Mouse (Mus musculus): ENCODE measurements around the gene Oxld1. TPM values are rescaled to one million over a fixed set of nuclear protein-coding genes. Genes with fewer than 3 reads are reported as not detected.

Gene Oxld1
- total RNA-seq, 2 experiments from 2014 or later, result 17.7 to 19.0 TPM

DNA sequence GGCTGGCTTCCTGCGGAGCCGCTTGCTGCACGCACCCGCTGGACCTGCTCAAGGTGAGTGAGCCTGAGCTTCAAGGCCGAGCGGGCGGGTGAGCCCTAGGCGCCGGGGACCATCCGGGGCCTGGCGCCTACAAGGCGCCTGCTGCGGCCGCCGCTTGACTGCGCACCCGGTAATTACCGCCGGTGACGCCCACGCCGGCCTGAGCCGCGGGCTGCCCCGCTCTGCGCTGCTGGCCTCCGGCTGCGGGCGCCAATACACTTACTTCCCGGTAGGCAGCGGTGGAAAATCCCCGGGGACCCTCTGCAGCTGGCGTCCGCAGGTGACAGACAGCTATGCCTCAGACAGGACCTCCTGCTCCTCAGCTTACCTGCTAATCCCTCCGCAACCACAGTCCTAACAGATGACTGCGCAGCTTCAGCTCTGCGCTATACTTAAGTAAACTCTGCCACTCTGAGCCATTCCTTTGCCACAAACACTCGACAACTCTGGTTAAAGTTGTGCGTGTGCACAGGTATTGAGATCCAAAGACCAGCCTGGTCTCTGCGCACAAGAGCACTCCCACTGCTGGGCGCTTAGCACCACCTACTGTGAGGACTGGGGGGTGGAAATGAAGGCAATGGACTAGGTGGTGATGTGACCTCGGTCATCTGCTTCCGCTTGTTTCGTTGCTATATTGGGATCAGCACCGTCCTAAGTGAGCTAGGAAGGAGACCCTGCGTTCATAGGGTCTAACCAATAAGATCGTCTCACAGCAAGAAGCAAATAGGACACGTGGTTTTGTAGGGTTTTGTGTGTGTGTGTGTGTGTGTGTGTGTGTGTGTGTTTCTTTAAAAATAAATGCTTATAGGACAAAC, 34.4 kb upstream of the Oxld1 start:
- peak overlapping the region; percentile 76 for H3K27ac ChIP-seq
- DNase-seq (ENCODE audit: low spot score in 2 of 2), result no peak
- H3K4me3 ChIP-seq, result peak overlapping the region; percentile 88
- TF ChIP-seq CTCF (conservative IDR thresholded peaks at IDR 0.05), result peak; percentile 34; the same call in 1 of the 2 replicates

DNA sequence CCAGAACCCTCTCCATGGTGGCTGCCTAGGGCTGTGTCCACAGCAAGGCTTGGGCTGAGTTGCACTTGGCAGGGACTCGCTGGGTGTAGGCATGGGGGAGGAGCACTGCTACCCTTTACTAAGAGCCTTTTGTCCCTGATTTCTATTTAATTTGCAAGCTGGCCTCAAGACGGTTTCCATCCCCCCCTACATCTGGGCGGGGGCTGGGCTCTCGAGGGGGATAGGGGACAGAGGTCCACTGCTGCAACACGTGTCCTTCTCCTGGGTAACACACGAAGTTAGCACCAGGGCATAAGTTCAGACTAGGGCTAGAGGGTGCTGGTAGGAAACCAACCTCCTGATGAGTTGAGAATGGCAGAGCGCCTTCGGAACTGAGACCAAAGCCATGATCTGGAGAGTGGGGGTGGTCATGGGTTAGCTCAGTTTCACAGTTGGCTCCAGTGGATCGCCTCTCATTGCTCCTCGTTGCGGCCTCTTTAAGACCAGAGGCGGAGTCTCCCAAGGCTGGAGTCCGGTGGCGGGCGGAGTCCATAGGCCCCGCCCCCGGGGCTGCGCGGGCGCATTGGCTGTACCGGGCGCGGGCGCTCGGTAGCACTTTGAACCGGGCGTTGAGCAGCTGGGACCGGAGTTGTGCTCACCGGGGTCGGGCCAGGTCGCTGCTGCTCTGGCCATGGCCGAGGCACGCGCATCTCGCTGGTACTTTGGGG, 33.6 kb upstream of the Oxld1 start, which contains the start of gene Slc25a10:
Slc25a10 (plus strand) TSS at position 524 of the 707 bp plus-strand sequence.
- H3K27ac ChIP-seq, result peak within 1 kb of the TSS; percentile 76
- TF ChIP-seq CTCF (conservative IDR thresholded peaks at IDR 0.05), result no peak
- H3K4me3 ChIP-seq, result peak within 1 kb of the TSS; percentile 88
- peak; percentile 83 for DNase-seq (ENCODE audit: low spot score in 2 of 2)

DNA sequence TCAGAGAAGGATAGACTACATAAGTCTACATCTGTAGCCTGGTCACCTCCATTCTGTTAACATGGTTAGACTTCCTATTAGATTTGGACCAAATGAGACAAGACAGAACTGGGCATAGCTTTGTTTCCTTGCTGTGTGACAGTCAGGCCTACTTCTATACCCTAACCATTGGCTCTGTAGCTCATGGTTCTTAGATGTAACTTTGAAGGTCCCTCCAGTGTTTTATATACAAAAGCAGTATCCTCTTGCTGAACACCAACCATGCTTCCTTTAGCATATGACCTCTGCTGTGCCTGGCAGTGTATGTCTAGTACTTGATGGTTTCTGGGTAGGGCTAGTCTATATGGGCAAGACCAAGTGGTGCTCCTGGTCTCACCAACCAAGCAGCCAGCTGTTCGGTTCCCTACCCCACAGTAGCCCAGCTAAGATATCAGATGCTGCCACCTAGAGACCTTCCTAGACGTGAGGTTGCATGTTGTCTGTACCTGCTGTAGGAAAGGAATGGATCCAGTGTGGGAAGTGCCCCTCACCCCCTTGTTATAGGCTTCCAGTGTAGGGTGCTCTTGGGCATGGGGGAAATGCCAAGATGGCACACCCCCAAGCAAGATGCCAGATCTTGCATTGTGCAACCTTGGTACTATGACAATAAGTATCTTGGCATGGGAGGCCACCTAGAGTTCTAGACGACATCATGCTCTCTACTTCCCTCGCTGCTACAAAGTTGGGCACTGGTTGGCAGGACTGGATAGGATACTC, 32.6 kb upstream of the Oxld1 start:
- no peak for DNase-seq (ENCODE audit: low spot score in 2 of 2)
- TF ChIP-seq CTCF (conservative IDR thresholded peaks at IDR 0.05), result no peak
- H3K27ac ChIP-seq, result peak overlapping the region; percentile 76
- H3K4me3 ChIP-seq, result no peak overlapping the region

GRCm38 (mm10) chr11:120489054-120489761, 31.3 kb upstream of the Oxld1 start:
- peak overlapping the region; percentile 76 for H3K27ac ChIP-seq

GRCm38 (mm10) chr11:120488516-120488915, 30.6 kb upstream of the Oxld1 start:
- peak; percentile 22; the same call in 1 of the 2 replicates for TF ChIP-seq CTCF (conservative IDR thresholded peaks at IDR 0.05)
- Histone ChIP-seq H3K4me3 (no peak overlapping the region), H3K27ac (no peak overlapping the region)
- no peak for DNase-seq (ENCODE audit: low spot score in 2 of 2)

More at GRCm38 (mm10) chr11:120489054-120489761, 31.3 kb upstream of the Oxld1 start:
- peak; percentile 74 for DNase-seq (ENCODE audit: low spot score in 2 of 2)
- peak; percentile 95 for TF ChIP-seq CTCF (conservative IDR thresholded peaks at IDR 0.05)
- no peak overlapping the region for H3K4me3 ChIP-seq

DNA sequence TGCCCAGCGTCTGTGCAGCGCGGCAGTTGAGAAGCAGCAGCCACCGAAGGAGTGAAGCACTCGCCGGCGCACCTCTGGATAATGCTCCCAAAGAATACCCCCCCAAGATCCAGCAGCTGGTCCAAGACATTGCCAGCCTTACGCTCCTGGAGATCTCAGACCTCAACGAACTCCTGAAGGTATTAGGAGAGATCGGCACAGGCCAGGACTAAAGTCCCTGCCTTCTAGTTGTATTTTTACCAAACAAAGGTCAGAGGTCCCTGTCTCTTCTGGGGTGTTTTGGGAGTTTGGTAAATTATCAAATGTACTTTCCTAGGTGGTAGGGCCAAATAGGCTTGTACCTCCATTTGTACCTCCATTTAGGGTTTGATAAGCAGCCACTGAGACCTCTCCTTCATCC, 27.4 kb upstream of the Oxld1 start:
- H3K27ac ChIP-seq, result peak overlapping the region; percentile 95
- DNase-seq (ENCODE audit: low spot score in 2 of 2), result no peak
- TF ChIP-seq CTCF (conservative IDR thresholded peaks at IDR 0.05), result no peak
- H3K4me3 ChIP-seq, result peak overlapping the region; percentile 99

GRCm38 (mm10) chr11:120484265-120484981, 26.6 kb upstream of the Oxld1 start, which contains the start of gene Mrpl12:
Gene Mrpl12, plus strand, starts transcription at chr11:120484613.
- Histone ChIP-seq H3K27ac (peak within 1 kb of the TSS; percentile 95), H3K4me3 (peak within 1 kb of the TSS; percentile 99)
- peak; percentile 89 to 90 for DNase-seq (ENCODE audit: low spot score in 2 of 2)
- TF ChIP-seq CTCF (conservative IDR thresholded peaks at IDR 0.05), result no peak

DNA sequence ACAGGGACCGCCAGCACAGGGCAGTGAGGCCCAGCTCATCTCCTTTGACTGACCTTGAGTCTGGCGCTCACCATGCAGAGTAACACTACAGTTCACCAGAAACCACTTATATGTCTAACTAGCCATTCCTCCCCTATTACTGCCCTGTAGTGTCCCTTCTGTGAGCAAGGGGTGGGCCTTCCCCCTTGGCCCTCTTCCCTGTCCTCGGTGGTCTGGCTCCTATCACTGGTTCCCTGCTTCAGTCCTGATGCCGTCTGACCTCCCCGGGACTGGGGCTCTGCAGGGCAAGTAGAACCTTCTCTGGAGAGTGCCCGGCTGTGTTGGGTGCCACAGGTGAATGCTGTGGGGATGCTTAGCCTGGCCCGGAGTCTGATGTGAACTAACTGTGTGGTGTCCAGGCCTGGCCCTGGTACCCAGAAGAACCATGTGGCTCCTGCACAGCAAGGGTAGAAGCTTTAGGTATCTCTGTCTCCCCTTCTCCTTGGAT, 25.6 kb upstream of the Oxld1 start:
- Histone ChIP-seq H3K4me3 (no peak overlapping the region), H3K27ac (0 out of 2 replicates have a peak overlapping the region, but pooled peaks have one; percentile 95)
- no peak for TF ChIP-seq CTCF (conservative IDR thresholded peaks at IDR 0.05)
- DNase-seq (ENCODE audit: low spot score in 2 of 2), result no peak

GRCm38 (mm10) chr11:120472052-120472451, 14.2 kb upstream of the Oxld1 start:
- DNase-seq (ENCODE audit: low spot score in 2 of 2), result no peak
- no peak overlapping the region for H3K27ac ChIP-seq
- H3K4me3 ChIP-seq, result no peak overlapping the region
- TF ChIP-seq CTCF (conservative IDR thresholded peaks at IDR 0.05), result no peak

DNA sequence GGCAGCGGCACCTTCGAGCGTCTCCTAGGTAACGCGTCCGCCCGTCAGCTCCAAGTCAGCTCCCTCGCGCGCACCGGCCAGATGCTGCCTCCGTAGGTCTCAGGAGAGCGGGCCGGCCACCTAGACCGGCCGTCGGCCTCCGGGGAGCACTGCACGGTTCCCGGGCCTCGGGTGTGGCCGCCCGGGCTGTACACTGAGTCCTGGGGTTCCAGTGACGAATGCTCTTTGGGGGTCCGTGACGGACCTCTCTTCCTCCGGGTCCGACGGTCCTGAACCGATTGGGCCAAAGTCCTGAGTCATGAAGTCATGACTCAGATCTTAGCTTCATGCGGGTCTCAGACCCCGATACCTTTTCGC, 9.8 kb upstream of the Oxld1 start:
- H3K4me3 ChIP-seq, result peak overlapping the region; percentile 84
- no peak for DNase-seq (ENCODE audit: low spot score in 2 of 2)
- no peak for TF ChIP-seq CTCF (conservative IDR thresholded peaks at IDR 0.05)
- peak overlapping the region; percentile 87 for H3K27ac ChIP-seq

DNA sequence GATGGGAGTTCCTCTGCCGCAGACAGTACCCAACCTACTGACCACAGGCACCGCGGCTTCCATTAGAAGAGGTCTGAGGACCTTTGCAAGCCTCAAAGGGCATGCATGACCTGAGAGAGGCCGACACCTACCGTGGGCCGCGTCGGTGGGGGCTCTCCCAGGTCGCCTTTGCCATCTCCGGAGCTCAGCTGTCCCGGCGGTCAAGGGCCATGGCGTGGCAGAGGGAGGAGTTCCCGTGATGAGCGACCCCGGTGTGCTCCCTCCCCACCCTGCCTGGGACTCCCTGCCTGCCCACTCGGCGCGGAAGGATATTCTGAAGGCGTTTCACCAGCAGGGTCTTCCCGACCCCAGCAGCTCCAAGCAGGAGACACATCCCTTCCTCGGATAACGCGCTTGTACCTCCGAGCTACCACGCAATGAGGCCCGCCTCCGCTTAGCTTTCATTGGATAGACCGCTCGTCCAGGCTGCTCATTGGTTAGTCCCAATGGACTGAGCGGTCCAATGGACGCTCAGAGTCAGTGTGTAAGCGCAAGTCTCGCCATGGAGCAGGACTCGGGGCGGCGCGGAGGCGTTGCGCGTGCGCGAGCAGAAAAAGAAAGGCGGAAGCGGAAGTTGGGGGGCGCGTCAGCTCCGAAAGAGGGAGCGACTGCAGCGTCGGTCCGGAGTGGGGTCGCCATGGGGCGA, 9.3 kb upstream of the Oxld1 start, which contains the start of gene Arl16:
Arl16 (minus strand) TSS at position 557 of the 685 bp plus-strand sequence.
- Histone ChIP-seq H3K4me3 (peak within 1 kb of the TSS; percentile 84), H3K27ac (peak within 1 kb of the TSS; percentile 91)
- no peak for TF ChIP-seq CTCF (conservative IDR thresholded peaks at IDR 0.05)
- DNase-seq (ENCODE audit: low spot score in 2 of 2), result peak; percentile 92 to 96
